Mouse (Mus musculus) ES-E14 (cell line): ENCODE results near the gene Slc1a2. TPM values are rescaled to one million over a fixed set of nuclear protein-coding genes. Genes with fewer than 3 reads are reported as not detected.

Source experiments
- DNase-seq: peaks from one replicate; pipeline ENCODE4 v3.0.0-alpha.2; 2013; ENCODE audit warnings: low read depth, low spot score
- H3K27ac ChIP-seq: 2 replicates; pipeline ENCODE4 v1.5.1; 2012; ENCODE audit warnings: low read depth, mild to moderate bottlenecking, low read length, moderate library complexity, mixed read lengths; ENCODE audit not compliant: poor library complexity, insufficient read depth, severe bottlenecking
- H3K36me3 ChIP-seq: 2 replicates; pipeline ENCODE4 v1.6.1; 2012; ENCODE audit warnings: mild to moderate bottlenecking, low read length, moderate library complexity, mixed read lengths; ENCODE audit not compliant: control insufficient read depth, poor library complexity, insufficient read depth, severe bottlenecking
- H3K4me1 ChIP-seq, 2 experiments: fragments of 150-350 bp in 1 of 2; sonication (generic) in 1 of 2; 2 replicates each; pipeline ENCODE4 v1.6.1; 2012; ENCODE audit warnings: low read length in 2 of 2, mild to moderate bottlenecking in 1 of 2, mixed read lengths in 1 of 2; ENCODE audit not compliant: control insufficient read depth in 2 of 2, insufficient read depth in 2 of 2, poor library complexity in 1 of 2
- H3K4me3 ChIP-seq, 2 experiments: fragments of 150-350 bp in 1 of 2; sonication (generic) in 1 of 2; 2 replicates each; pipeline ENCODE4 v1.5.1; 2012; ENCODE audit warnings: low read length in 2 of 2, low read depth in 1 of 2, mild to moderate bottlenecking in 1 of 2, mixed read lengths in 1 of 2; ENCODE audit not compliant: insufficient read depth in 1 of 2, poor library complexity in 1 of 2, severe bottlenecking in 1 of 2
- H3K9ac ChIP-seq: 2 replicates; pipeline ENCODE4 v1.6.1; 2012; ENCODE audit warnings: low read depth, mild to moderate bottlenecking, low read length, mixed read lengths; ENCODE audit not compliant: poor library complexity, insufficient read depth, severe bottlenecking
- H3K9me3 ChIP-seq: fragments of 150-350 bp; sonication (generic); 2 replicates; pipeline ENCODE4 v1.6.1; 2012; ENCODE audit warnings: low read depth, mild to moderate bottlenecking, low read length; ENCODE audit not compliant: control insufficient read depth, insufficient read depth
- CHD2 ChIP-seq: IDR thresholded peaks from 2 replicates; pipeline ENCODE4 v1.6.1; 2014; ENCODE audit warnings: mild to moderate bottlenecking, low read depth, low read length, inconsistent platforms
- HCFC1 ChIP-seq: IDR thresholded peaks from 2 replicates; pipeline ENCODE4 v1.6.1; 2012; ENCODE audit warnings: low read length, inconsistent platforms, borderline replicate concordance; ENCODE audit not compliant: insufficient read depth
- MAFK ChIP-seq: IDR thresholded peaks from 2 replicates; pipeline ENCODE4 v1.6.1; 2014; ENCODE audit warnings: mild to moderate bottlenecking, low read depth, low read length, inconsistent platforms; ENCODE audit not compliant: insufficient read depth
- ZC3H11A ChIP-seq: IDR thresholded peaks from 2 replicates; pipeline ENCODE4 v1.6.1; 2012; ENCODE audit warnings: low read depth, mild to moderate bottlenecking, inconsistent platforms, low read length, borderline replicate concordance
- ZNF384 ChIP-seq: IDR thresholded peaks from 2 replicates; pipeline ENCODE4 v1.6.1; 2012; ENCODE audit warnings: low read depth, low read length, inconsistent platforms
- in situ Hi-C, 2 experiments: fragments of 600-800 bp; cut with MboI; formaldehyde crosslinking; loops; one replicate each; pipeline ENCODE4 v1.15.1; 2025; ENCODE audit warnings: low sequenced_read_pairs in 2 of 2, inconsistent platforms in 1 of 2; ENCODE audit not compliant: unreplicated experiment in 2 of 2
- total RNA-seq: library from RNA; depleted of rRNA; stranded (reverse); fragments of 300-350 nt; gene quantifications from 2 replicates; pipeline ENCODE4 v1.2.3, GENCODE M21; 2012

The Slc1a2 gene
- total RNA-seq, 1 experiment: 0.40 TPM

DNA sequence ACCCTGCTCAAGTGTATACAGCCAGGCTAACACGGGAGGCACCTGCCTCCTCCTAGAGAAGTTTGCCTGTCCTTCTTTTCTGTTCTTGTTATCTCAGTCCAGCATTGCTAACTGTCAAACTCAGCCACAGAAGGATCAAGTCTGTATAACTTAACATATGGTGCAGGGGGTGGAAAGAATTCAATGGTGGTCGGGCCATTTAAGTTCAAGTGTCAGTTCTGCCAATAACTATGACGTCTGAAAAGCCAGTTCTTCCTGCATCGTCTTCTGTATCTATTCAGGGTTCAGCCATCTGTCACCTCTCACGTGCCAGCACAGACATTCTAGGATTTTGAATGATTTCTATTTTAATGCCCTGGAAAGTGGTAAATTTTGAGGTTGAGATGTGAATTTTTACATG lies 84.2 kb downstream of the Slc1a2 start:
- Histone ChIP-seq H3K4me3 (no peak overlapping the region), H3K9ac (no peak overlapping the region), H3K27ac (no peak overlapping the region), H3K4me1 (no peaks in the 10 kb centered on the region), H3K36me3 (no peaks in the 10 kb centered on the region), H3K9me3 (no peaks in the 10 kb centered on the region)
- DNase-seq: no peak
- in situ Hi-C loops: no loop called here
- TF ChIP-seq HCFC1 (no peak), ZC3H11A (no peak), CHD2 (no peak), ZNF384 (no peak), MAFK (no peak)

GRCm38 (mm10) chr2:102743918-102744696 lies 85.6 kb downstream of the Slc1a2 start:
- peak; percentile 60 for DNase-seq
- Histone ChIP-seq H3K27ac (no peak overlapping the region), H3K4me3 (no peak overlapping the region), H3K36me3 (no peaks in the 10 kb centered on the region), H3K4me1 (no peaks in the 10 kb centered on the region), H3K9me3 (no peaks in the 10 kb centered on the region), H3K9ac (no peak overlapping the region)
- in situ Hi-C loops: no loop called here
- no peak for TF ChIP-seq HCFC1
- no peak for TF ChIP-seq CHD2
- TF ChIP-seq ZC3H11A: peak; percentile 15; the same call in 1 of the 2 replicates
- TF ChIP-seq MAFK: no peak
- TF ChIP-seq ZNF384: no peak

DNA sequence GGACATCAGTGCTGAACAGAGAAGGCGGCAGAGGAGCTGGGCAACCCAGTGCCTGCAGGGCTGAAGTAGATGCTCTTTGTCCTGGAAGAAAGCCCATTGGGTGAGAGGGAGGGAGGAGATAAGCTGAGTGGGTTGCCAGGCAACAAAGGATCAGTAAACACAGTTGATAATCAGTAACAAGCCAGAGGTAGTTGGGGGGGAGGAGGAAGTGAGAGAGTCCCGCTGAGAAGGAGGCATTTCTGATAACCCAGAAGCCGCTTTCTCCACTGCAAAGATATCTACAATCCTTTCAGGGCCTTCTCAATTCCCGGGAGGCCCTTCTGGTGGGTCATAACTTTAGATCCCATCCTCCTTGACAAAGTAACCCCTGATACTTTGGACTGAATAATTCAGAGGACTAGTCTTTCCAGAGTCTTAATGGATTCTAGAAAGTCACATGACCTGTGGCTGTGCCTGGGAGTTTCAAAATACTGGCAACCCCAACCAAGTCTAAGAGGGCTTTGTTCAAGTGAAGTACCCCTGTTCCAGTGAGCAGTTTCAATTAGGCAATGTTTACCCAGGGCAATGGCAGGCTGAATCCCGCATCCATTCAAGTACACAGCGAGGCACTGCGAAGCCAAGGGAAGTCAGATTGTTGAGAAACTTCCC lies 86.9 kb downstream of the Slc1a2 start:
- in situ Hi-C loops: no loop called here
- Histone ChIP-seq H3K4me3 (no peak overlapping the region), H3K36me3 (no peaks in the 10 kb centered on the region), H3K27ac (no peak overlapping the region), H3K9ac (no peak overlapping the region), H3K4me1 (no peaks in the 10 kb centered on the region), H3K9me3 (no peaks in the 10 kb centered on the region)
- no peak for DNase-seq
- no peak for TF ChIP-seq CHD2
- no peak for TF ChIP-seq HCFC1
- TF ChIP-seq ZC3H11A: no peak

GRCm38 (mm10) chr2:102747758-102748157 lies 89.3 kb downstream of the Slc1a2 start:
- in situ Hi-C loops: no loop called here
- DNase-seq: no peak
- TF ChIP-seq ZC3H11A (no peak), CHD2 (no peak), ZNF384 (no peak), MAFK (no peak), HCFC1 (no peak)
- Histone ChIP-seq H3K9ac (no peak overlapping the region), H3K36me3 (no peaks in the 10 kb centered on the region), H3K4me1 (no peaks in the 10 kb centered on the region), H3K9me3 (no peaks in the 10 kb centered on the region), H3K4me3 (no peak overlapping the region), H3K27ac (no peak overlapping the region)

DNA sequence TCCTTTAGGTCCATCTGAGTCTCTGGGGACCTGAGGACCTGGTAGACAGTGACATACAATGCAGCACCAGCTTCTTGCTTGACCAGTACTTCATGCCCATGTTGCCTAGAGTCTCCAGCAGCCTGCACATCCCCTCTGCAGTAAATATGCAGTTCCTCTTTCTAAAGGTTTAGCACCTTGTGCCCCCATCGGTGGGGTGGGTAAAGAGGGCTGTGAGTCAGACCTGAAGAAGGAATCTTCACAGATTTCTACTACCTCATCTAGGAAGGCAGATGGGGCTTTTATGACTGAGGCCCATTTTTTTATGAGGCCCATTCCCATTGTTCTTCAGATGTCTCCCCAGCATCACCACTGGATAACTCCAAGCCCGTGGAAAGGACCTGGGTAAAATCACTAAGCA lies 91.5 kb downstream of the Slc1a2 start:
- no peaks in the 10 kb centered on the region for H3K4me1 ChIP-seq
- no peak overlapping the region for H3K27ac ChIP-seq
- H3K9me3 ChIP-seq: no peaks in the 10 kb centered on the region
- TF ChIP-seq CHD2 (no peak), ZC3H11A (no peak), ZNF384 (no peak), MAFK (no peak), HCFC1 (no peak)
- H3K36me3 ChIP-seq: no peaks in the 10 kb centered on the region
- DNase-seq: no peak
- no peak overlapping the region for H3K9ac ChIP-seq
- in situ Hi-C loops: no loop called here
- H3K4me3 ChIP-seq: no peak overlapping the region
